Mouse (Mus musculus) CD8-positive naive resting alpha-beta T cell, adult 57 days (primary cell): Measurements from ENCODE around the gene BC024063. TPM values are rescaled to one million over a fixed set of nuclear protein-coding genes. Genes with fewer than 3 reads are reported as not detected.

ENCODE experiments used
- total RNA-seq: library from RNA; stranded (reverse); gene quantifications from one replicate; pipeline ENCODE4 v1.2.4, GENCODE M21; 2023

Gene BC024063
- total RNA-seq: 8.3 TPM

DNA sequence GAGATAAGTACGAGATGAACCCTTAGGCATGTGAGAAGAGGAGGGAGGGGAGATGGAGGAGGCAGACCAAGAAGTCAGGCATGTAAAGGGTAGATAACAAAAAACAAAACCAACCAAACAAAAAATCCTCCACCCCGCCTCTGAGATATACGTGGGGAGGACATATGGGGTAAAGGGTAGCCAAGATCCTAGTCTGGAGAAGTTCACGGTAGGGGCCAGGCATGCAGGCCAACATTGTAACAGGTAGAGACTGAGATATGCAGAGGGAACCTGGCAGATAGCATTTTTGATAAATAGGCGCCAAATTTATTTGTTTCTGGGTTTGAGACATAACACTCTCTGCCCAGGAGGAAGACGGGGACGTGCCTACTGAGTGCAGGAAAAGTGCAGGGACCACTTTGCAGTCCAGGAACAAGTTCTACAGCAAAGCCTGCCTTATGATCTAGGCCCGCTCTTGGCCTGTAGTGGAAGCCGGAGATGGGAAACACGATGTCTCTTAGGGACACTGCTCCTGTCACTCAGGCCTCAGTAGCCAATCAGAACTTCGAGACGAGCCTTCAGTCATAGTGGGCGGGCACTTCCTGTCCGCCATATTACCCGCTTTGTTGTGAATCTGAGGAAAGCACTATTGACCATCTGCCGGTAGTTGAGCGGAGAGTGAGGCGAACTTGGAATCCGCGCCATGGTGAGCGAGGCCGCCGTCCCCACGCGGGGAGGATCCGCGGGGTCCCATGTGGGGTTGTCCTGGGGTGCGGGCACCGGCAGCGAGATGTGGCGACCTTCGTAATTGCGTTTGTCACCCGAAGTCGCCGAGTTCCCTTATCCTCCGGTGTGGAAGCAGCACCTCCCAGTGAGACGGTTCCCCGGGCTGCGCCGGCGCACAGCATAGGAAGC, at the start of gene BC024063:
TSS of gene BC024063 (plus strand) at position 626 of the 894 bp plus-strand sequence.

DNA sequence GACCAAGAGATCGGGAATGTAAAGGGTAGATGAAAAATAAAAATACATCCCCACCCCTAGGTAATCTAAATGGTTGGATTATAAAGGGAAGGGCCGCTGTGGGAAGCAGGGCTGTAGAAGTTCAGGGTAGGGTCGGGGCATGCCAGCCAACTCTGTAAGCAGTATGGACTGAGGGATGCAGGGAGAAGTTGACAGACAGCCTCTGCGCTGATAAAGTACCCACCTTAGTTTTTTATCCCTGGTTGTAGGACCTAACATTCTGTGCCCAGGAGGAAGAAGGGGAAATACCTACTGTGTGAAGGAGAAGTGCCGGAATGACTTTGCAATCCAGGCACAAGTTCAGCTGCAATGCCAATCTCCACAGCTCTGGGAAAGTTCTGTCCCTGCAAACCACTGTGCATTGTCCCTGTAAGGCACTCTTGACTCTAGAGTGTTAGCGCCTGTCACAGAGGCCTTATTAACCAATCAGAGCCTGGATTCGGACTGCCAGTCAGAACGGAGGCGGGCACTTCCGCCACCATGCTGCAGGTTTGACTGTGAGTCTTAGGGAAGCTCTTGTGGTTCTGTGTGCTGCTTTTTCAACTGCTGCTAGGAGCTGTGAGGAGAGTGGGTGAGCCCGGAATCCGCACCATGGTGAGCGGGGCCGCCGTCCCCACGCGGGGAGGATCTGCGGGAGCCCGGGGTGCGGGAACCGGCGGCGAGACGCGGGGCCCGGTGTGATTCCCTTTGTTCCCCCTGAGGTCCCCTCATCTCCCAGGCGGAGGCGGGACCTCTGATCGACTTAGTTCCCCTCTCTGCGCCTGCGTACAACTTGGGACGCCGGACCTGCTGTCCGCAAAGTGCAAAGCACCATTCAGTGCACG, 35.3 kb upstream of the BC024063 start, which contains the start of gene Zfp873:
TSS of gene Zfp873 (plus strand) at position 527 of the 863 bp plus-strand sequence.

DNA sequence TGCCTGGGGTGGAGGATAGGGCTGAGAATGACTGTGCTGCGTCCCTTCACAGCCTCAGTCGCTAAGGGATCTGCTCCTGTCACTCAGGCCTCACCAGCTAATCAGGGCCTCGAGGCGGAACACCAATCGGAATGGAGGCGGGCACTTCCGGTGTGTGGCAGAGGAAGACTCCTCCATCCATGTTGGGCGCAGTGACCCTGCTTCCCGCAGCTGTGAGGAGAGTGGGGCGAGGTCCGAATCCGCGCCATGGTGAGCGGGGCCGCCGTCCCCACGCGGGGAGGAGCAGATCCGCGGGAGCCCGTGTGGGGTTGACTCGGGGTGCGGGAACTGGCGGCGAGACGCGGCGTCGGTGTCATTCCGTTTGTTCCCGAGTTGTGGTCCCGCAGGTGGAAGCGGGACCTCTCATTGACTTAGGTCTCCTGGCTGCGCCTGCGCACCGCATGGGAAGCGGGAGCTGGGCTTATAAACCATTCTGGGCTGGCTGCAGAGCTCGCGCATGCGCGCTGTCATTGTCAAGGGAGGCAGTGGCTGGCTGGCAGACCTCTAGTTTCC, 44.8 kb downstream of the BC024063 start, which contains the start of gene AU041133:
TSS of gene AU041133 (plus strand) at position 164 of the 552 bp plus-strand sequence.

Other genes starting within 250 kb of the BC024063 start
- 2.1 TPM for gene Gm32687, start 219.4 kb upstream of the BC024063 start, total RNA-seq
- gene Zfp781, start 152.9 kb upstream of the BC024063 start, total RNA-seq: 1.3 TPM
- 6.8 TPM for gene Zfp873, start 35.2 kb upstream of the BC024063 start, total RNA-seq
- gene AU041133, start 44.7 kb downstream of the BC024063 start, total RNA-seq: 8.5 TPM
- gene Zfp938, start 157.9 kb downstream of the BC024063 start, total RNA-seq: 4.1 TPM
- gene 4932415D10Rik, start 233.2 kb downstream of the BC024063 start, total RNA-seq: not detected